Mouse (Mus musculus) thymus, postnatal 25 days (tissue): ENCODE measurements around the gene Dennd1b.

Source experiments
- DNase-seq: peaks from one replicate; pipeline ENCODE4 v3.0.0; 2022

Gene Dennd1b

DNA sequence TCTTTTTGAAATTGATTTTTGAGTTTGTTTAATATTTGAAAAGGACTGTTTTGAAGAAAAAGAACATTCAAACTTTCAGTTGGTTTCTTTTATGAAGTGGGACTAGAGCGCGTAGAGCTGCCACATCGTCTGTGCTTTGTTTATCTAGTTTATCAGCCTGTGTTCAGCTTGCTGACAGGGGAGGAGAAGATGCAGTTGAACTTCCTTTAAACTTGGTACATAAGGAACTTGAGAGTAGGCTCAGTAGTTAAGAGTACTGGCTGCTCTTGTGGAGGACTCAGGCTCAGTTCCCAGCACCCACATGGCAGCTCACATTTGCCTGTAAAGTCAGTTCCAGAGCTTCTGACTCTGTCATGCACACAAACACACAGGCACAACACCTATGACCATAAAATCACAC lies 124.3 kb downstream of the Dennd1b start:
- no peak for DNase-seq

DNA sequence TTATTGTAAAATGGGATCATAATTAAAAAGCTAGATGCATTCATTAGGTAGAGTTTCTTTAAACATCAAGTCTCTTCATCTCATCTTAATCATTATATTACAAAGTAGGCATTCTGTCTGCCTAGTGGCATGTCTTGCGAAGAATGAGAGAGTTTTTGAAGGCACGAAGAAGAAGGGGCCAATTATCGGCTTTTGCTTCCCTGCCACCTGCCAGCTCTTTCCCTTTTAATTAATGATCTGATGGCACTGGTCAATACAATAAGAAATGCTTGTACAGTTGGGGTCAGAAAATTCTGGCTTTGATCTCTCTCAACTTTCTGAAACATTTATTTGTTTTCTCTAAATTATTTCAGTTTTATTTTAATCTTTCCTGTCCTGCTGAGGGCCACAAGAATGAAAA lies 127.5 kb downstream of the Dennd1b start:
- no peak for DNase-seq

DNA sequence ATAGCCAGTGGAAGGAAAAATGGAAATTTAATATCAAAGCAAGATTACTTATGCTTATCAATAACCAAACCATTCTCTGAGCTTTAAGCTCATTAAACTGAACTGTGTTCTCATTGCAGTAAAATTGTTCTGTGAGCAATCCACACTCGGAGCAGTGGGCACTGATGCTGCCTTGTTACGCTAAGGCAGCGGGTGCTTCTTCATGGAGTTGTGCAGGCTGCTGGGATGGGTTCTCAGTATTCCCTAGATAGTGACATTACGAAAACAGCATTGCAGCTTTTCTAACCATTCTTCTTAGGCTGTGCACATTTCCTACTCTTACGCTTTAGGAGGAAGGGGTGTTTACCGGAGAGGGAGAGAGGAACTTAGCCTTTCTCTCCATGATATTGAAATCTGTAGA lies 128.5 kb downstream of the Dennd1b start:
- no peak for DNase-seq

DNA sequence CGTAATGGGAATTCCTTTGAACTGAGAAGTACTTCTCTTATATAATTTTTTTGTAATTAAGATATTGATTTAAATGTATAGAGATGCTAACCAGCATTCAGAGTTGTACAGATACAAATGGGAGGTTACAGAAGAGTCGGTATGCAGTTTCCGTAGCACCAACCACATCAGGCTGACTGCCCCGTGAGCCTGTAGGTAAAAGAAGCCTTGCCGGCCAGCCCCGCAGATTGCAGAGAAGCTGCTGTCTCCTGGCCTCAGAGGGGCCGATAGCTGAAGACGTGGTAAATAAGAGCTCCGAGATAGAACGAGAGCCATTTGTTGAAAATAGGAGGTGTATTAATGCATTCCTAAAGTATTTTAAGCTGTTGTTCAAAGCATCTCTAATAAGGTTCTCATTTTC lies 128.9 kb downstream of the Dennd1b start:
- DNase-seq: no peak

DNA sequence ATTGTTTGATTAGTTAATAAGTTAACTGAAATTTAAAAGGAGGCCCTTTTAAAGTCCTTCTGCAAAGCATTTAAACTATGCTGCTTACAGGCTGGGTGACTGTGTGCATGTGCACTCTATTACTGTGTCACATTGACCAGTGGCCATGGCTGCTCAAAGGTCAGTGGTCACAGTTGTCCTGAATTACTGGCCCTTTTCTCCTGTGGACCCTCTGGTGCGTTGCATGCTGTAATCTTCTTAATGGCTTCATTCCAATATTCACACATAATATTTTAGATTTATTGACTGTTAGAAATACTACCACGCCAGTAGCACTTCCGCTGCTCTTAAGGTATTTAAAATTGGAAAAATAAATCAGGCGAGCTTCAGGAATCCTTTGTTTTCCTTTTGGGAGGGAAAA lies 129.5 kb downstream of the Dennd1b start:
- DNase-seq: no peak

DNA sequence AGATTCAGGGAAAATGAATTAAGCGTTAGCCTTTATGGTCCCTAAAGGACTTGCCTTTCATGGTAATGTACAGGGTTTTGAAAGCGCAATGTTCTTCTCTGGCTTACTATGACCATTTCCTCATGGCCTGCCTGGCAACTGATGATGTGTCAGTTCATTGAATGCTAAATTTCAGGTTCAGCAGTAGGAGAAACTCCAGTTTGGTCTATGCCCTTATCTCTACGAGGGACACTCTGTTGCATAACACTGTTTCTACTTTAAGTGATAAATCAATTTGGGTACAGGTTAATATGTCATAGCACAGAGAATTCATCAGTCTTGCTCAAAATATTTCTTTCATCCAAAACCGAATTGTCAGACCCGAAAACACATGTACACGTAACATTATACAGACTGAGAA lies 133.1 kb downstream of the Dennd1b start:
- DNase-seq: no peak

DNA sequence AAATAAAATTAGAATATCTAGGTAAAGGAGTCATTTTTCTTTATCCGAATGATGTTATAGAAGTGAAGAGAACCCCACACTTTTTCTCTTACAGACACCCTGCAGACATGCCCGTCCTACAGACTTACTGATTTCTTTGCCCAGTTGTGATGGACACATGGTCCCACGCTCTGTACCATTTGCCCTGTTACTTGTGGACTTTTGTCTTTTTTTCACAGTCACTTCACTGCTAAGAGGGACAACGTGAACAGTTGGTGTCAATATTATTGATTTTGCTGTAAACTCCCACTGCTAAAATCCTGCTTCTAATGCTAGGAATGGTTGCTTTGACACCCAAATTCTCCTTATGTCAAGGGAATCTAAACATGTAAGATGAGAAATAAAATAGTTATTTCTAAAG lies 134.9 kb downstream of the Dennd1b start:
- DNase-seq: no peak

DNA sequence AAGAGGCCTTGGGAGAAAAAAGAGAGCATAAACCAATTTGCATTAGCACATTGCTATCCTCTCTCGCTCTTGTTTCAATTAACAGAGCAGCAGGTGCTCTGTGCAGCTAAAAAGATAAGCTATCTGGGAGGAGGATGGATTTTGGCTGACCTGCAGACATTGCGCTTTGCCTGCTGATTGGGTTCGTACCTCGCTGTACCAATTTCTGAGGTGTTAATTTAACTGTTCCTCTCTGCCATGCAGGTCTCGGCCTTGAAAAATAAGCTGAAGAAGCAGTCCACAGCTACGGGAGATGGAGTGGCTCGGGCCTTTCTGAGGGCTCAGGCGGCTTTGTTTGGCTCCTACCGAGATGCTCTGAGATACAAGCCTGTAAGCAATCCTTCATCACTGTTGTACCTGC lies 138.5 kb downstream of the Dennd1b start:
- DNase-seq: no peak

DNA sequence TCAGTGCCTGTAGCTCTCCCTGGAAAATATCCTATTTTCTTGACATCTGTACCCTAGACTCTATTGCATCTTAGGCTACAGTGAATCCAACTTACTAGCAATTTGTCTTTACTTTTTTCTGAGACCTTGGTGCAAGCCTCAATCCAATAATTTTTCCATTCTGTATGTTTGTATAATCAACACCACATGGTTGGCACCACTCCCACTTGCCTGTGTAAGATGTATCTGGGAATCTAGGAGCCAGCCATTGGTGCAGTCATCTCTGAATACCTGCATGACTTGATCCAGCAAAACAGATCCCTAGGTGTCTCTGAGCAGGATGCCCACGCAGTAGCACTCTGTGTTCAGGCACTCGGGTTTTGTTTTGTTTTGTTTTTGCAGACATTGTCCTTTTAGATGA lies 145.0 kb downstream of the Dennd1b start:
- no peak for DNase-seq

DNA sequence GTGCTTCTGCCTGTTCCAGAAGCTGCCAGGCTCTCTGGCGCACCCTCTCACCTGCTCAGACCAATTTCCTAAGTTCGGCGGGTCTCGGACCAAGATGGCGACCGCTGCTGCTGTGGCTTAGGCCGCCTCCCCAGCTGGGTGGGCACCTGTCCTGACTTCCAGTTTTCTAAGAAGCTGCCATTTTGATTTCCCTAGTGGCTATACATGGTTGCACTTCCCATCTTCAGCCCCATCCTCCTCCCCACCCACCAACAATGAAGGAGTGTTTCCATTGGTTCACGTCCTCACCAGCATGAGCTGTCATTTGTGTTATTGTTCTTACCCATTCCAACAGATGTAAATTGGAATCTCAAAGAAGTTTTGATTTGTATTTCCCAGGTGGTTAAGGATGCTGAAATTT lies 159.4 kb downstream of the Dennd1b start:
- DNase-seq: no peak

DNA sequence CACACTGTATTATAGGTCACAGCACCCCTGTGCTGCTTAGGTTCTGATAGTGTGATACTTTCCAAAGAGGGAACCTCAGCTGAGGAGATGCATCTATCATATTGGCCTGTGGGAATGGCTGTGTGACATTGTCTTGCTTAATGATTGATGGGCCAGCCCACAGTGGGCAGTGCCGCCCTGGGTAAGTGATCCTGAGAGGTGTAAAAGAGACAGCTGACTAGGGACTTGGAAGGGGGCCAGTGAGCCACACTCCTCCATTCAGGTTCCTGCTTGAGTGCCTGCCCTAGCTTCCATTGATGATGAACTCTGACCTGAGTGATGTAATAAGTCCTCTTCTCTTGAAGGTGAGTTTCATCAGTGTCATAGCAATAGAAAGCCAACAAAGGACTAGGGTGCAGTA lies 176.4 kb downstream of the Dennd1b start:
- no peak for DNase-seq

DNA sequence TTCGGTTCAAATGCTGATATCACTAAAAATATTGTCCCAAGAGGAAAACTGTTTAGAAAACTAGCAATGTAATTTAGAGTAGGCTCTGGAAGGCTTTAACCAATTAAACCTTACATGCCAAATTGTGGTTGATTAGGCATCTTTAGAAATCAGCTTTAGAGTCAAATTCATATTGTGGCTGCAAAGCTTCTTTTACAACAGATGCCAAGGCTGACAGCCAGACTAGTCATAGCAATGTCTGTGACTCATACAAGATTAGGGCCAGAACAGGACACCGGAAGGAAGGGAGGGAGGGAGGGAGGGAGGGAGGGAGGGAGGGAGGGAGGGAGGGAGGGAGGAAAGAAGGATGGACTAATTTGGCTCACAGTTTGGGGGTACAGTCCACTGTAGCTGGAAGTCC lies 182.3 kb downstream of the Dennd1b start:
- no peak for DNase-seq

DNA sequence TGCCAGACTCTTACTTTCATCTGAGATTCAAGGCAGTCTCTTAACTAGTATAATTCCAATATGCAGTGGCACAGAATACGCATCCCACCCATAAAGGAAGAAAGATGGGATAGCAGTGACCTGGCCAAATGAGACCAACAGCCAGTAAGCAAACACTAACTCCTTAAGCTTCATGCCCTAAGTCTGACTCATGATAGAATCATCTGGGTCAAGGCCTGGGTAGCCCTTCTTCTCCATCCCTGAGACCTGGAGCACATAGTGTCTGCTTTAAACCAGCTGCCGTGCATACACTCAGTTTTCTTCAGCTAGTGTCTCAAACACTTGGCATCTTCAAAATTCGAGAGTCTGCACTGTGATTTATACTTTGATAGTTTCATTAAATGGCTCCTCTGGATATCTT lies 183.1 kb downstream of the Dennd1b start:
- DNase-seq: no peak

DNA sequence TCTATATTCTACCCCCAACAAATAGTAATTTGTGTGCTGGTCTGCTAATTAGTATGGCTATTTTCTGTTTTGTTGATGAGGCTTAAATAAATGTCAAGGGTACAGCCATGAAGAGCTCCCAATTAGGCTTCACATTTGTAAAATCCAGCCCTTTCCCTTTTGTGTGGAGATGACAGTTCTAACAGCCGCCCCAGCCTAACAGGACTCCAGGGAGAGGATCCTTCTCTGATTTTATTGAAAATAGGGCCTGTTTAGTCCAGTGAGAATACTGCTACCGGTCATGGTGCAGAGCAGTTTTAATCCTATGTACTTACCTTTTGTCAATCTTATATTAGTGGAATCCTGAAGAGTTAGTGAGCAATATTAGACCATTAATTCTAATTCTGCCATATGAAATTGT lies 189.8 kb downstream of the Dennd1b start:
- DNase-seq: no peak

DNA sequence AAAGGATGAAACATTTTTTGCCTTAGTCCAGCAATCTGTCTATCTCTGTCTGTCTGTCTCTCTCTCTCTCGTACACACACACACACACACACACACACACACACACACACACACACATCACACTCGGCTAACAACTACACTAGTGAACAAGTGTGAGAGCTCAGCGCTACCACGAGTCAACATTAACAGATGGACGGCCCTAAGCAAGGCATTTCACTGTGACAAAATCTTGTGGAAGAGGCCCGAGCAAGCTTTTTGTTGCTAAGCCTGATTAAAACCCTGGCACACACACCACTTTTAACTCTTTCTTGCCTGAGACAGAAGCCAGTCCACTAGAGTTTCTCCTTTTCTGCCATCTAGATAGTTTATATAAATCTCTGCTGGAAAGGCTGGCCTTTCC lies 190.3 kb downstream of the Dennd1b start:
- DNase-seq: no peak

DNA sequence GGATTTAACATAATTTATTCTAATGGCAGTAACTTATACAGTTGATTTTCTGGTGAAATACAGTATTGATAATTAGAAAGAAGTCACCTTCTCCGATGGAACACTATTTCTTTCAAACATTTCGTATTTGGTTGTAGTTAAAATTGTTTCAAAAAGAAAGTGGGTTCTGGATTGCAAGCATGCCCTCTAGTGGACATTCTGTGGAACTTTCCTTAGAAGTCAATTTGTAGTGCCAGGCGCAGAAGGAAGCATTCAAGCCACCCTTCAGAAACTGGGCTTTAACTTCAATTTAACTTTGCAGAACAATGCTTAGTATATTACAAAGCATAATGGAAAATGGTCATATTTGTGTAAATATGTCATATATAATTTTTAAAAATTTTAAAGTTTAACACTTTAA lies 193.2 kb downstream of the Dennd1b start:
- DNase-seq: peak; percentile 9

DNA sequence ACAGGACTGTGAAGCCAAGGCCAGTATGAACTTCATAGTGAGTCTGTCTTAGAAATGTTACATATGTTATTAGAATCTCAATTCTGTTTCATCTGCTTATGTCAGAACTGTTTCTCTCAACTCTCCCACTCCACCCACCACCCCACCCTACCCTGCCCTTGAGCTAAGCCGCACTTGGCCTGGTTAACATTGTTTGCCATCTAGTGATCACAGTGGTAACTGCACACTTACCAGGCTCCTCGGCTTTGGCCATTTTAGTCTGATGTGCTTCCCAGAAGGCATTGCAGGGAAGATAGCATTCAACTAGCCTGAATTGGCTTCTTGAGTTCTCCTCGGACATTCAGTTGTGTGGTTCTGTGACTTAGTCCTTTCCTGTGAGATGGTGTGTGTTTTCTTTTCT lies 198.4 kb downstream of the Dennd1b start:
- DNase-seq: peak; percentile 7

DNA sequence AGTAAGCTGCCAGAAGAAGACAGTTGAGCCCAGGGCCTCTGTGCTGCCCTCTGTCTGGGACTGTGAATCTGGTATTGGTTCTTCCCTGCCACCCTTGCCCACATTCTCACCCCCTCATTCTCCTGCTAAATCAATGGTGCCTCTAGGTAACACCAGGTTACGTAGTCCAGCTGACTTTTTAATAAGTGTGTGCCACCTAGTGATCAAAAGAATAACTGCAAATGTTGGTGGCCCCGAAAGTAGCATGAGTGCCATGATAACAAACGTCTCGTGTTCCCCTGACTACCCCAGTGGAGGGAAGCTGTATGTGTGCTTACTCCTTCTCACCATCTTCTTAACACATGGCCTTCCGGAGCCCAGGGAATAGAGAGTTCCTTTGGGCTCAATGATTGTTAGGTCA lies 199.6 kb downstream of the Dennd1b start:
- DNase-seq: peak; percentile 16

DNA sequence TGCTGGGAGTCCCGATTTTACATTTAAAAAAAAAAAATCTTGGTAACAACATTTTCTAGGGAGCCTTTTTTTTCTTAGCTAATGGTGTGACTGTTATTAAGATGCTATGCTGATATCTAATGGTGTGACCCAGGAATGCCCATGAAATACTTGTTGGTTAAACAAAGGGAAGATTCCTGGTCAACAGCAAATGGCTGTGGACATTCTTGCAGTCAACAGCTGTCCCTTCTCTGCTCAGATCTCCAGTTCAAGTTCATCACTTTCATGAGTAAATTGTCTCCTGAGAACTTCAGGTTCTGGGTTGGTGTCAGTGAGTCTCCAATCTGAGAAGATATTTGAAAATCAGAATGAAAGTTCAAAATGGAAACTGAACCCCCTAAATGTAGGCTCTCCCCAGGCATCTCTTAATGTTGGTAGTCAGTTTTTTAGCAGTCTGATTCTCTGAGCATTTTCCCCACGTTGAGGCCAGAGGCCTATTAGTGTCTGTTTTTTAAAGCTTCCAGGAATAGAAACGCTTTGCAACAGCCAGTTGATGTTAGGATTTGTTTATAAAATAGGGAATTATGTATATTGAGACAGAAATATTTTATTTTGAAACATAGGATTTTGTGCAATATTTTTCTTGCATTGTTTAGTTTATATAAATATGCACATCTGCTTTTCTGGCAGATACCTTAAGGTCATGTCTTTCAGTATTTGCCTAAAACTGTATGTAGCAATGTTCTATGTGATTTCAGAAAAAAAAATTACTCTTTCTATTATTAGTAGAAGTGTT lies 211.0 kb downstream of the Dennd1b start:
- DNase-seq: no peak

DNA sequence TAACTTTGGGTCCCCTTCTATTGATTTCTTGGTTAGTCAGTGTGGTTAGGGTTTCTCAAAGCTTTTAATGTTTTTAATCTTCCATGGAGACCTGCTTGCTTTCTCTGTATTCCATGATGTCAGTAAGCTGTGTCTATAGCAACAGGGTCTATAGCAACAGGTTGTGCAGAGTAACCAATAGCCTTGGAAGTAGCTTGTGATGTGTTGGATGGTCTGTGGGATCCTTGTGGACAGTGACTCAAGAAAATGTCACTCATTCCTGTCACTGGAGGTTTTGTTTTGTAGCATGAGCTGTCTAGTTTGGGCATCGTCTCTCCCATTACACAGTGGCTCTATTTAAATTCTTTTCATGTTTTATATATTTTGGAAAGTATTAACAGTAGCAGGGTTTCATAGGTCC lies 216.5 kb downstream of the Dennd1b start:
- no peak for DNase-seq

DNA sequence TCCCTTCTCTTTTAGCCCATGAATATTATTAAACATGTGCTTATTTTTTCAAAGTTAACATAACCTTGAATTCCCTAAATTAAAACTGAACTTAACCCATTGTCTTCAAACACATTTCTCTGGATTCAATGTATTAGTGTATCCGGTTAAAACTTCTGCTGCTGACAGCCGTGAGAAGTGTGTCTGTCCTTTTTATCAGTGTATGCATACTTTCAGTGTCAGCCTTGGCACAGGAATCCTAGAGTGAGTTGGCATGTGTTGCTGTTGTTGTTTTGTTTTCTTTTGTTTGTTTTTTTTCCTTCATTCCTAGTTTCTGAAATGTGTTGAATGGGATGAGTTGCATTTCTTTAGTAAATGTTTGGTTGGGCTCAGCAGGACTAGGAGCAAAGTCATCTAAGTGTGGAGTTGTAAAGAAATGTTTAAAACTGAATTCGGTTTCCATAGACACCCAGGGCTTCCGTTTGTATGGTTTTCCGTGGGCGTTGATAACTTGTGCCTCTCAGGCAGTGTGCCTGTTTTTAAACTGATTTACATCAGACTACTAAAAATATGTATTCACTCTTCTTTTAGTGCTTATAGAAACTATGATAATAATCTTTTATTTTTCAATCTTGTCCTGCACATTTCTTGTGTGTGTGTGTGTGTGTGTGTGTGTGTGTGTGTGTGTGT lies 217.4 kb downstream of the Dennd1b start:
- peak; percentile 30 for DNase-seq

DNA sequence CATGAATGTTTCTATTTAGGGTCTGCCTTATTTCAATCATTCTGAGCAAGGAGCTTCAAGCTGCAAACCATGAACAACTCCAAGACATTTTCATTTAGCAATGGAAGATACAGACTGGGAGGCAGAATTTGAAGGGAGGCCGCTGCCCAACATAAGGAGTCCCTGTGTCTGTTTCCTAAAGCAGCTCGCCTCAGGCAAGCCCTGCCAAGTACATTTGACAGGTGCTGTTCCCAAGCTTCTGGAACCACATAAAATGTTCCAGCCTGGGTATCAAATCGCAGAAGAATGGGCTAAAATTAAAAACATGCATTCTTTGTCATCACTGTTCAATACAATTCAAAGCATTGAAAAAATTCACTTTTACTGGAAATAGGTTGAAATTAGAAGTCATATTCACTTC lies 229.4 kb downstream of the Dennd1b start:
- DNase-seq: no peak

DNA sequence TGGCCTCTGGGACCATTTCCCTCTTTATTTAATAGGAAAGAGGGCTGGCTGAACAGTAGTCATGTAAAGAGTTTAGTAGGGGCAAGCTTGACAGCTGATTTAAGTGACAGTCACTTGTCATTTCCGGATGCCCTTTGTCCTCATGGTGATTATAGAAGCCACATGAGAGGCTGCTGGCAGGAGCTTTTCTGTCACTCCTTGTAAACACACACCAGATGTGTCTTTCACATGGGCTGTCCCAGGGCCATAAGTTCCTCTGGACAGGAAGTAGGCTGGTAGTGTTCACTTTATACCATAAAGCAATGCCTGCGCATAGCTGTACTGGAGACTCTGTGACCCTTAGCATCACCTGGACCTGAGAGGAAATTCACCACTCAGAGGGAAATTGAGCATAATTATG lies 230.8 kb downstream of the Dennd1b start:
- no peak for DNase-seq

DNA sequence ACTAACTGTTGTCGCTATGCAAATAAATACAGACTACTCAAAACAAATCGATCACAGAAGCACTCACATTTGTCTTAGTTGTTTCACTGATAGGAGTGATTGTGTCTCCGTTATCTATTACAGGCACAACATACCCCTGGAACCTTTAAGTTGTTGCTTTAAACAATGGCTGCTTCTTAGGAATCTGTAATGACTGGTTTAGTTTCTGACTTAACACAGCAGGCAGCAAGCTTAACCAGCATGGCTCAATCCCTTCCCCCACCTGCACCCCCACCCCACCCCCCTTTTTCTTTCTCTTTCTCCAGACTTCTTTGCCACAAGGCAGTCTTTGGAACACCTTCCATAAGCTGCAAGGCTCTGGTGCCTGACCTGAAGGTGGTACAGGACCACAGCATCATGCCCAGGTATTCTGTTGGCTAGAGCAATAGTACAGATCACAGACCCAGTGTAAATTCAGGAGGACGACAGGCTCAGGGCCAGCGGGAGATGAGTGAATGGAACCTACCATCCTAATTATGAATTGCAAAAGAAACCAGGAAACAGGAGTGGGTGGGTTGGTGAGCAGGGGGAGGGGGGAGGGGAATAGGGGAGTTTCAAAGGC lies 231.3 kb downstream of the Dennd1b start:
- DNase-seq: no peak

DNA sequence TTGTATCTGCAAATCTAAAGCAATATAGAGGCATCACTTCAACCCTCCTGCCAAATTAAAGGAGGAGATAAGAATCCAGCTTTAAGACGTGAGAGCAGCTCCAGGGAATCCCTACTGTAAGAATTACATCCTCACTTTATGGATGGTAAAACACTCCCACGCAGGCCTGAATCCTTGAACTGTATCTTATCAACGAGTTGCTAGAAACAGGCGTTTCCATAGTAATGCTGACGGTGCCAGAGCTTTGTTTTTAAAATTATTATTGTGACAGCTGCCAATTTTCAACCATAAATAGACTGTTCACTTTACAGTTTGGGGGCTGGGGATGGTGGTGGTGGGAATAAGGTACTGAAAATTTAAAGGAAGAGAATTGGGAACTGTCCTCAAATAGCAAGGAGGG lies 239.8 kb downstream of the Dennd1b start:
- no peak for DNase-seq
